Mouse (Mus musculus) hindbrain, embryonic 10.5 days (tissue): ENCODE results near the gene Fbxo47. TPM values are rescaled to one million over a fixed set of nuclear protein-coding genes. Genes with fewer than 3 reads are reported as not detected.
A peak's percentile ranks its signal among the peaks of the same experiment; 100 is the strongest.
"Not testable (repeated sequence)": the region's sequence is repeated elsewhere in the genome, so short reads cannot be mapped to it uniquely, and the experiment has no call there.

ENCODE experiments used
- DNase-seq: peaks from one replicate; pipeline ENCODE4 v3.0.0-alpha.2; 2017; ENCODE audit warnings: low spot score
- H3K27ac ChIP-seq: fragments of 300-500 bp; sonication (generic); 2 replicates; pipeline ENCODE4 v1.5.1; 2016; ENCODE audit warnings: mild to moderate bottlenecking, moderate library complexity
- H3K27me3 ChIP-seq: fragments of 300-500 bp; sonication (generic); 2 replicates; pipeline ENCODE4 v1.6.1; 2016; ENCODE audit warnings: mild to moderate bottlenecking; ENCODE audit not compliant: poor library complexity, insufficient read depth, severe bottlenecking
- H3K36me3 ChIP-seq: fragments of 300-500 bp; sonication (generic); 2 replicates; pipeline ENCODE4 v1.6.1; 2016; ENCODE audit warnings: mild to moderate bottlenecking, moderate library complexity
- H3K4me1 ChIP-seq: fragments of 300-500 bp; sonication (generic); replicated peaks from 2 replicates; pipeline ENCODE4 v1.6.1; 2016; ENCODE audit warnings: mild to moderate bottlenecking
- H3K4me3 ChIP-seq: fragments of 300-500 bp; sonication (generic); 2 replicates; pipeline ENCODE4 v1.5.1; 2016; ENCODE audit warnings: mild to moderate bottlenecking, moderate library complexity
- H3K9me3 ChIP-seq: fragments of 300-500 bp; sonication (generic); 2 replicates; pipeline ENCODE4 v1.6.1; 2016; ENCODE audit warnings: mild to moderate bottlenecking, moderate library complexity
- WGBS: fragments of 180-500 bp; shearing (Covaris S2); methylation state at CpG from one replicate; pipeline ENCODE4 v1.1.7; 2016; 5-methylcytosine and 5-hydroxymethylcytosine counted together
- polyA plus RNA-seq: library from polyadenylated mRNA; unstranded; fragments of >200 nt; fragmentation: Nextera tagmentation; extraction: Ambion mirVana; gene quantifications from 2 replicates; pipeline ENCODE4 v1.2.1, GENCODE M21; 2016

Fbxo47 gene
- polyA plus RNA-seq, 1 experiment from 2014 or later, result 1.0 TPM

- peak overlapping the region; percentile 62 for H3K27ac ChIP-seq
- H3K36me3 ChIP-seq, result peaks cover 40% of the 10 kb centered on the region
- no peak overlapping the region for H3K4me3 ChIP-seq
Measured at GRCm38 (mm10) chr11:97838779-97839440, 45.0 kb downstream of the Fbxo47 start.

GRCm38 (mm10) chr11:97837641-97838149, 46.3 kb downstream of the Fbxo47 start:
- DNase-seq, result no peak
- Histone ChIP-seq H3K4me3 (no peak overlapping the region), H3K9me3 (no peaks in the 10 kb centered on the region), H3K36me3 (peaks cover 47% of the 10 kb centered on the region), H3K27ac (no peak overlapping the region), H3K27me3 (no peaks in the 10 kb centered on the region), H3K4me1 (peaks cover 33% of the 10 kb centered on the region)
- WGBS, result 84% methylated on average over 7 of the region's 7 CpGs

More at GRCm38 (mm10) chr11:97838779-97839440, 45.0 kb downstream of the Fbxo47 start:
- no peaks in the 10 kb centered on the region for H3K27me3 ChIP-seq
- no peaks in the 10 kb centered on the region for H3K9me3 ChIP-seq
- peaks cover 33% of the 10 kb centered on the region for H3K4me1 ChIP-seq
- DNase-seq, result no peak
- 37% methylated on average over 10 of the region's 10 CpGs for WGBS

DNA sequence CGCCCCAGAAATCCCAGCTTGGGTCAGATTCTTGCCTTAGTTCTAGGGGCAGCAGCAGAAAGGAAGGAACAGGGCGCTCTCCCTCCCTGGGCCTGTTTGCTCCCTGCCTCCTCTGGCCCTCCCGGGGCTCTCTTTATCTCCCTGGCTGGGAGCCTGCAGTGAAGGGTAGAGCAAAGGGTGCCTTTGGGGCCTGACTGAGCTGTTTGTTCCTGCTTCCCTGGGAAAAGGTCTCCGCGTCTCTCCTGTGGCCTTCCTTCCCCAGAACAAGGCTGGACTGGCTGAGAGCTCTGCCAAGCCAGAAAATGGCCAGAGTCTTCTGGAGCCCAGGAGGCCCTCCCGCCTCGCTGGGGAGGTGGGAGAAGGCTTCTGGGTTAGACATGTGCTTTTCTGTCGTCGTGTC, 46.9 kb downstream of the Fbxo47 start:
- not testable (repeated sequence) for H3K4me3 ChIP-seq, DNase-seq, H3K27ac ChIP-seq, H3K9me3 ChIP-seq, H3K27me3 ChIP-seq
- 75% methylated on average over 9 of the region's 9 CpGs for WGBS
- H3K36me3 ChIP-seq, result peaks cover 52% of the 10 kb centered on the region
- peaks cover 29% of the 10 kb centered on the region for H3K4me1 ChIP-seq

- Histone ChIP-seq H3K4me1 (peaks cover 24% of the 10 kb centered on the region), H3K9me3 (no peaks in the 10 kb centered on the region), H3K36me3 (peaks cover 57% of the 10 kb centered on the region), H3K27me3 (no peaks in the 10 kb centered on the region), H3K4me3 (no peak overlapping the region), H3K27ac (no peak overlapping the region)
- no peak for DNase-seq
- WGBS, result 64% methylated on average over 8 of the region's 8 CpGs
Measured at GRCm38 (mm10) chr11:97836541-97836940, 47.4 kb downstream of the Fbxo47 start.

- Histone ChIP-seq H3K27ac (0 out of 2 replicates have a peak overlapping the region, but pooled peaks have one; percentile 12), H3K27me3 (no peaks in the 10 kb centered on the region), H3K4me3 (no peak overlapping the region), H3K36me3 (peaks cover 78% of the 10 kb centered on the region), H3K9me3 (no peaks in the 10 kb centered on the region), H3K4me1 (no peaks in the 10 kb centered on the region; the same call in 1 of the 2 replicates)
- WGBS, result 75% methylated on average over 15 of the region's 15 CpGs
- no peak for DNase-seq
Measured at GRCm38 (mm10) chr11:97833352-97833751, 50.6 kb downstream of the Fbxo47 start.

GRCm38 (mm10) chr11:97832001-97832400, 52.0 kb downstream of the Fbxo47 start:
- no peaks in the 10 kb centered on the region for H3K9me3 ChIP-seq
- no peaks in the 10 kb centered on the region; the same call in 1 of the 2 replicates for H3K4me1 ChIP-seq
- no peak overlapping the region for H3K4me3 ChIP-seq
- no peak for DNase-seq
- H3K36me3 ChIP-seq, result peaks cover 79% of the 10 kb centered on the region
- H3K27ac ChIP-seq, result no peak overlapping the region
- 85% methylated on average over 11 of the region's 11 CpGs for WGBS
- no peaks in the 10 kb centered on the region for H3K27me3 ChIP-seq

- 87% methylated on average over 6 of the region's 6 CpGs for WGBS
- H3K27ac ChIP-seq, result no peak overlapping the region
- peaks cover 5% of the 10 kb centered on the region; the same call in 1 of the 2 replicates for H3K4me1 ChIP-seq
- no peak for DNase-seq
- no peak overlapping the region for H3K4me3 ChIP-seq
- peaks cover 79% of the 10 kb centered on the region for H3K36me3 ChIP-seq
- H3K9me3 ChIP-seq, result no peaks in the 10 kb centered on the region
- no peaks in the 10 kb centered on the region for H3K27me3 ChIP-seq
Measured at GRCm38 (mm10) chr11:97830501-97830900, 53.5 kb downstream of the Fbxo47 start.

- no peaks in the 10 kb centered on the region for H3K9me3 ChIP-seq
- 0 out of 2 replicates have a peak overlapping the region, but pooled peaks have one; percentile 8 for H3K27ac ChIP-seq
- DNase-seq, result no peak
- H3K4me3 ChIP-seq, result no peak overlapping the region
- peaks cover 10% of the 10 kb centered on the region; the same call in 1 of the 2 replicates for H3K4me1 ChIP-seq
- WGBS, result 85% methylated on average over 12 of the region's 12 CpGs
- H3K36me3 ChIP-seq, result peaks cover 79% of the 10 kb centered on the region
- H3K27me3 ChIP-seq, result no peaks in the 10 kb centered on the region
Measured at GRCm38 (mm10) chr11:97829913-97830476, 54.0 kb downstream of the Fbxo47 start.

- Histone ChIP-seq H3K4me3 (no peak overlapping the region), H3K27ac (no peak overlapping the region), H3K27me3 (no peaks in the 10 kb centered on the region), H3K36me3 (peaks cover 79% of the 10 kb centered on the region), H3K4me1 (peaks cover 14% of the 10 kb centered on the region; the same call in 1 of the 2 replicates), H3K9me3 (no peaks in the 10 kb centered on the region)
- WGBS, result 95% methylated on average over 7 of the region's 7 CpGs
- no peak for DNase-seq
Measured at GRCm38 (mm10) chr11:97829365-97829764, 54.6 kb downstream of the Fbxo47 start.

DNA sequence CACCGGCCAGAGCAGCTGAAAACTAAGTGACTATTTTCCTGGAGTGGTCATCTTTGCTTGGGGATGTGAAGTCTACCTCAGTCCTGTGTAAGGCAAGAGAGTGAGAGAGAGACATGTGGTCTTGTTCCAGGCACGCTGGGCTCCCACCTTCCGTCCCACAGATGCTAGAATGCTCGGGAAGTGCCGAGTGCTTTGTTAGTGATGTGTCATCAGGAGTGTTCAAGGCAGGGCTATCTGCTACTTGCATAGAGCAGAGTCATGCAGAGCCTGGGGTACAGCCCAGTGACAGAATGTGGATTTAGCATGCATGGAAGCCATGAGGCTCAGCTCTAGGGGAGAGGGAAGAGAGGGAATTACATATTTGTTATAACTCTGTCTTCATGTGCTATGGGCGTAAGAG, 56.3 kb downstream of the Fbxo47 start:
- Histone ChIP-seq H3K4me3 (no peak overlapping the region), H3K27ac (no peak overlapping the region), H3K9me3 (no peaks in the 10 kb centered on the region), H3K27me3 (no peaks in the 10 kb centered on the region), H3K4me1 (peaks cover 21% of the 10 kb centered on the region), H3K36me3 (peaks cover 79% of the 10 kb centered on the region)
- 91% methylated on average over 6 of the region's 6 CpGs for WGBS
- DNase-seq, result no peak

DNA sequence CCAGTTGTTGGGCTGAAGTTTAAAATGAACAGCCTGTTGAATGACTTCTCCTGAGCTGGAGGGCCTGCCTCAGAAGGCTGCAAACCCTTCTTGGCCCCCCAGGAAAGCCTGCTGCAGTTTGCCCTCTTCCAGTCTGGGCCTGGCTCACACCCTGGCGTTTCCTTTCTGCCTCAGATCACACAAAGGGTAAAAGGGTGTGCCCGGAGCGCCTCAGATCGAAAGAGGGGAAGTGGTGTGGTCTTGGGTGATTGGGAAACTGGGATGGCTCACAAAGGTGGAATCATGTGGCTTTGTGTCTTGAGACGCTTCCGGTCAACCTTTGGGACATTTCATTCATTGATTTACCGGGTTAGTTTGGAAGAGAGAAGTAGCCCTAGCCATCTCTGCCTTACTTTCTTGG, 57.5 kb downstream of the Fbxo47 start:
- WGBS, result 84% methylated on average over 7 of the region's 7 CpGs
- Histone ChIP-seq H3K4me3 (no peak overlapping the region), H3K27me3 (no peaks in the 10 kb centered on the region), H3K9me3 (no peaks in the 10 kb centered on the region), H3K4me1 (peaks cover 26% of the 10 kb centered on the region), H3K36me3 (peaks cover 74% of the 10 kb centered on the region), H3K27ac (no peak overlapping the region)
- DNase-seq, result no peak

DNA sequence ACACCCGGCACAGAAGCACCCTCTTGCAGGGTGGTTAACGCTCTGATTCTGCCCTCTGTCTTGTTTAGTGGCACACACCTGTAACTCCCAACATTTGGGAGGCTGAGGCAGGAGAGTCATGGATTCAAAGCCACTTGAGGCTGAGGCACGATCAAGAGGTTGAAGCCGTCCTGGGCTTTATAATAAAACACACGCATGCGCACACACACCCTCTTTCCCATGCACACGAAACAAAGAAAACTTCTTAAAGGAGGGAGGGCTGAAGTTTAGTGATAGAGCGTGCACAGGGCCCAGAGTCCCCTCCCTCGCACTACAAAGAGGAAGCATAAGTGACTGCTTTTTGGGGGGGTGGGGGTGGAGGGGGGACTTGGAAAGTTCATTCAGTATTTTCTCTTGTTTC, 58.0 kb downstream of the Fbxo47 start:
- Histone ChIP-seq H3K4me1 (peaks cover 31% of the 10 kb centered on the region), H3K9me3 (no peaks in the 10 kb centered on the region), H3K27ac (no peak overlapping the region), H3K27me3 (no peaks in the 10 kb centered on the region), H3K36me3 (peaks cover 77% of the 10 kb centered on the region), H3K4me3 (no peak overlapping the region)
- no peak for DNase-seq
- WGBS, result 88% methylated on average over 9 of the region's 9 CpGs

- DNase-seq, result no peak
- H3K27me3 ChIP-seq, result no peaks in the 10 kb centered on the region
- 91% methylated on average over 10 of the region's 10 CpGs for WGBS
- H3K4me1 ChIP-seq, result peaks cover 37% of the 10 kb centered on the region
- H3K4me3 ChIP-seq, result no peak overlapping the region
- H3K9me3 ChIP-seq, result no peaks in the 10 kb centered on the region
- H3K36me3 ChIP-seq, result peaks cover 80% of the 10 kb centered on the region
- no peak overlapping the region for H3K27ac ChIP-seq
Measured at GRCm38 (mm10) chr11:97825295-97825694, 58.7 kb downstream of the Fbxo47 start.
